In genomic region chr7:84019381-84019780, GRCm38 (mm10) we compare ENCODE assay signal across 27 mouse cellular contexts.
A peak's percentile ranks its signal among the peaks of the same experiment; 100 is the strongest.
DNase-seq lines count a peak whose midpoint lies in the region; ATAC-seq and TF ChIP-seq lines count a peak whose summit lies in the region.
"Had no signal": no experiment of that assay in that cellular context is flagged by ENCODE, and none has a peak within 500 bp of the region (broad histone marks: within the 10 kb centered on the region; RNA-seq: fewer than 3 reads in every experiment).

No protein-coding gene starts in this region.

- H3K9ac ChIP-seq in intestine, embryonic 16.5 days (ENCODE audit: low read depth, low read length): no peak overlapping the region
- no peak overlapping the region for H3K9ac ChIP-seq in hindbrain, embryonic 14.5 days
- H3K9ac ChIP-seq: embryonic facial prominence, embryonic 12.5 days; embryonic facial prominence, embryonic 15.5 days; forebrain, embryonic 12.5 days; forebrain, embryonic 15.5 days; heart, embryonic 13.5 days had no signal

- no peak overlapping the region for H3K4me2 ChIP-seq in intestine, embryonic 16.5 days (ENCODE audit: low read depth, low read length)
- no peak overlapping the region for H3K4me2 ChIP-seq in hindbrain, embryonic 14.5 days (replicated peaks)
- H3K4me2 ChIP-seq: embryonic facial prominence, embryonic 12.5 days; embryonic facial prominence, embryonic 15.5 days; forebrain, embryonic 12.5 days; forebrain, embryonic 15.5 days; heart, embryonic 13.5 days had no signal

- peak overlapping the region; percentile 68; the same call in 1 of the 2 replicates for H3K27ac ChIP-seq in intestine, embryonic 16.5 days (ENCODE audit: low read length)
- H3K27ac ChIP-seq in small intestine, adult 2 months (ENCODE audit: insufficient read depth, low read depth, low read length): peak overlapping the region; percentile 39; the same call in 1 of the 2 replicates
- no peak overlapping the region for H3K27ac ChIP-seq in hindbrain, embryonic 14.5 days
- H3K27ac ChIP-seq: embryonic facial prominence, embryonic 12.5 days; embryonic facial prominence, embryonic 15.5 days; forebrain, embryonic 12.5 days; forebrain, embryonic 15.5 days; heart, embryonic 13.5 days had no signal

- peak; percentile 5 for DNase-seq in 416B (ENCODE audit: low read depth)
- DNase-seq in ZHBTc4 (ENCODE audit: low read depth, low spot score): peak; percentile 6
- DNase-seq in liver: no peak
- no peak for DNase-seq in right cerebral cortex, postnatal 10 days (ENCODE audit: low spot score in 2 of 2)
- no peak for DNase-seq in ovary, postnatal 10 days (ENCODE audit: low spot score)
- DNase-seq in hindbrain, embryonic 14.5 days (ENCODE audit: low spot score): no peak
- DNase-seq: adrenal gland, postnatal 10 days; adrenal gland, postnatal 36 days; B cell, adult 2 months; cerebellum, adult 11 months; cerebellum, adult 2 months; cerebellum, adult 9-11 months; cerebellum, postnatal 25 days; gastrocnemius, postnatal 25 days; heart, adult 18-20 months; heart, postnatal 14 days; heart, postnatal 4 days had no signal

- no peaks in the 10 kb centered on the region for H3K36me3 ChIP-seq in intestine, embryonic 16.5 days (ENCODE audit: control insufficient read depth, insufficient read depth, low read length)
- no peaks in the 10 kb centered on the region for H3K36me3 ChIP-seq in small intestine, adult 2 months (ENCODE audit: control insufficient read depth, insufficient read depth, low read length)
- no peaks in the 10 kb centered on the region for H3K36me3 ChIP-seq in hindbrain, embryonic 14.5 days (replicated peaks; ENCODE audit: control insufficient read depth, insufficient read depth)
- H3K36me3 ChIP-seq: embryonic facial prominence, embryonic 12.5 days; embryonic facial prominence, embryonic 15.5 days; forebrain, embryonic 12.5 days; forebrain, embryonic 15.5 days; G1E; heart, embryonic 13.5 days had no signal

- H3K4me1 ChIP-seq in intestine, embryonic 16.5 days (ENCODE audit: control insufficient read depth, insufficient read depth, low read length): peaks cover 15% of the 10 kb centered on the region
- peaks cover 38% of the 10 kb centered on the region; the same call in 1 of the 2 replicates for H3K4me1 ChIP-seq in small intestine, adult 2 months (ENCODE audit: control insufficient read depth, insufficient read depth, insufficient read length, low read length)
- H3K4me1 ChIP-seq in hindbrain, embryonic 14.5 days (replicated peaks; ENCODE audit: control insufficient read depth, insufficient read depth, low read length): no peaks in the 10 kb centered on the region
- H3K4me1 ChIP-seq: embryonic facial prominence, embryonic 12.5 days; embryonic facial prominence, embryonic 15.5 days had no signal

- H3K9me3 ChIP-seq in intestine, embryonic 16.5 days (ENCODE audit: control insufficient read depth, low read length): no peaks in the 10 kb centered on the region
- no peaks in the 10 kb centered on the region for H3K9me3 ChIP-seq in hindbrain, embryonic 14.5 days (ENCODE audit: control insufficient read depth, low read length)
- H3K9me3 ChIP-seq: embryonic facial prominence, embryonic 12.5 days; embryonic facial prominence, embryonic 15.5 days; forebrain, embryonic 12.5 days; forebrain, embryonic 15.5 days; G1E; heart, embryonic 13.5 days had no signal

- TF ChIP-seq POLR2A in small intestine, adult 2 months (IDR thresholded peaks at IDR 0.05; ENCODE audit: low read depth, low read length): no peak

- H3K27me3 ChIP-seq in intestine, embryonic 16.5 days (replicated peaks; ENCODE audit: control insufficient read depth, insufficient read depth, low read length): no peaks in the 10 kb centered on the region
- H3K27me3 ChIP-seq in small intestine, adult 2 months (ENCODE audit: control insufficient read depth, insufficient read depth, low read length): no peaks in the 10 kb centered on the region
- H3K27me3 ChIP-seq in hindbrain, embryonic 14.5 days (ENCODE audit: control insufficient read depth, insufficient read depth, low read length): no peaks in the 10 kb centered on the region
- H3K27me3 ChIP-seq: embryonic facial prominence, embryonic 12.5 days; embryonic facial prominence, embryonic 15.5 days; forebrain, embryonic 12.5 days; forebrain, embryonic 15.5 days had no signal

- H3K4me3 ChIP-seq in intestine, embryonic 16.5 days (ENCODE audit: low read length): no peak overlapping the region
- no peak overlapping the region for H3K4me3 ChIP-seq in small intestine, adult 2 months (ENCODE audit: low read depth, low read length)
- H3K4me3 ChIP-seq in hindbrain, embryonic 14.5 days (replicated peaks; ENCODE audit: low read length): no peak overlapping the region
- H3K4me3 ChIP-seq: embryonic facial prominence, embryonic 12.5 days; embryonic facial prominence, embryonic 15.5 days; forebrain, embryonic 12.5 days; forebrain, embryonic 15.5 days; heart, embryonic 13.5 days had no signal

- TF ChIP-seq CTCF in small intestine, adult 2 months (IDR thresholded peaks at IDR 0.05; ENCODE audit: extremely low read depth, insufficient read length, insufficient replicate concordance, low read depth, low read length): no peak

- ATAC-seq in intestine, embryonic 16.5 days: peak; percentile 54
- no peak for ATAC-seq in hindbrain, embryonic 14.5 days (ENCODE audit: low FRiP score)
- ATAC-seq: activated CD4-positive, CD25-positive, alpha-beta regulatory T cell, adult 4 months; forebrain, embryonic 15.5 days; hindbrain, embryonic 16.5 days had no signal

Comparison
In these comparisons a context has a peak if more than half of its experiments do, and no peak if none do; other contexts are left out.
1. DNase-seq: peak in 416B (single experiment) and ZHBTc4 (single experiment); none in liver (single experiment), right cerebral cortex, postnatal 10 days (0 of 2), ovary, postnatal 10 days (single experiment) and hindbrain, embryonic 14.5 days (single experiment).